Mouse (Mus musculus) embryonic facial prominence, embryonic 12.5 days (tissue): ENCODE data around the gene Prkcz. TPM values are rescaled to one million over a fixed set of nuclear protein-coding genes. Genes with fewer than 3 reads are reported as not detected.
"Not testable (repeated sequence)": the region's sequence is repeated elsewhere in the genome, so short reads cannot be mapped to it uniquely, and the experiment has no call there.

ENCODE experiments used
- ATAC-seq: fragments of 200-750 bp; cut with Nextera tagmentation; 2 replicates; pipeline ENCODE4 v1.8.0; 2017; ENCODE audit not compliant: insufficient number of reproducible peaks, insufficient read depth, low FRiP score, low TSS enrichment
- H3K27ac ChIP-seq: fragments of 300-500 bp; sonication (generic); 2 replicates; pipeline ENCODE4 v1.5.1; 2016; ENCODE audit warnings: mild to moderate bottlenecking
- H3K27me3 ChIP-seq: fragments of 300-500 bp; sonication (generic); 2 replicates; pipeline ENCODE4 v1.6.1; 2016; ENCODE audit warnings: mild to moderate bottlenecking, moderate library complexity
- H3K36me3 ChIP-seq: fragments of 300-500 bp; sonication (generic); 2 replicates; pipeline ENCODE4 v1.6.1; 2016; ENCODE audit warnings: mild to moderate bottlenecking
- H3K4me1 ChIP-seq: fragments of 300-500 bp; sonication (generic); 2 replicates; pipeline ENCODE4 v1.6.1; 2016
- H3K4me2 ChIP-seq: fragments of 300-500 bp; sonication (generic); replicated peaks from 2 replicates; pipeline ENCODE4 v1.6.1; 2016; ENCODE audit warnings: mild to moderate bottlenecking, moderate library complexity
- H3K4me3 ChIP-seq: fragments of 300-500 bp; sonication (generic); 2 replicates; pipeline ENCODE4 v1.5.1; 2016; ENCODE audit warnings: mild to moderate bottlenecking
- H3K9ac ChIP-seq: fragments of 300-500 bp; sonication (generic); 2 replicates; pipeline ENCODE4 v1.6.1; 2016; ENCODE audit warnings: mild to moderate bottlenecking, moderate library complexity
- H3K9me3 ChIP-seq: fragments of 300-500 bp; sonication (generic); 2 replicates; pipeline ENCODE4 v1.6.1; 2016; ENCODE audit warnings: mild to moderate bottlenecking, moderate library complexity
- WGBS: fragments of 180-500 bp; shearing (Covaris S2); methylation state at CpG from one replicate; pipeline ENCODE4 v1.1.7; 2016; 5-methylcytosine and 5-hydroxymethylcytosine counted together
- polyA plus RNA-seq: library from polyadenylated mRNA; unstranded; fragments of >200 nt; fragmentation: Nextera tagmentation; extraction: Ambion mirVana; gene quantifications from 2 replicates; pipeline ENCODE4 v1.2.1, GENCODE M21; 2016

Prkcz gene
- polyA plus RNA-seq, 1 experiment from 2014 or later, result 12.2 TPM

DNA sequence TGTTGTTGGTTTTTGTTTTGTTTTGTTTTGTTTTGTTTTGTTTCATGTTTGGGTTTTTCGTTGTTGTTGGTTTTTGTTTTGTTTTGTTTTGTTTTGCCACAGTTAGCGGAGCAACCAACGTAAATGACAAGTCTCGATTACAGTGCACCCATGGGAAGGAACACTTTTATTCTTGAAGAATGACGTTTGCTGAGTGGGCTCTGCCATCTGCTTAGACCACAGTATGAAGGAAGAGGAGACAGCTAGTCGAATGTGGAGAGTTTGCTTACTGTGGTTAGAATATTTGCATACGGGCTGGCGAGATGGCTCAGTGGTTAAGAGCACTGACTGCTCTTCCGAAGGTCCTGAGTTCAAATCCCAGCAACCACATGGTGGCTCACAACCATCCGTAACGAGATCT is 32.8 kb downstream of the Prkcz start:
- 87% methylated on average over 11 of the region's 11 CpGs for WGBS
- not testable (repeated sequence) for ATAC-seq, H3K27ac ChIP-seq

DNA sequence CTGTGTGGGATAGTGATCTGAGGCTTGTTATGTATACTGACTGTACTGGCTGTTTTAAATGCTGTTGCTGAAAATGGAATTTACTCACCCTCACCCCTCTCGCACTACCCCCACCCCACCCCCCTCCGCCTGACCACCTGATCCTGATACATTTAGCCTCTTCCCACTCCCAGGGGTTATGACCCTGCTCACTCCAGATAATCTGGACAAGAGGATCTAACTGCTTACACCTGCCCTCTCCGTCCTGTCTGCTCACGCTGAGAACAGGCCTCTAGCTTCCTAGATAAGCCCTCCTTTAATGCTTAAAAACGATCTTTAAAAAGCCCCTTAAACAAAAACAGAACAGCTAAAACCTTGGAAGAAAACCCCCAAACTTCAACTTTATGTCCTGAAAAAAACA is 35.4 kb downstream of the Prkcz start:
- H3K9me3 ChIP-seq, result no peaks in the 10 kb centered on the region
- ATAC-seq, result no peak
- H3K4me1 ChIP-seq, result no peaks in the 10 kb centered on the region
- H3K4me2 ChIP-seq, result no peak overlapping the region
- H3K36me3 ChIP-seq, result no peaks in the 10 kb centered on the region
- no peak overlapping the region for H3K9ac ChIP-seq
- no peaks in the 10 kb centered on the region for H3K27me3 ChIP-seq
- 35% methylated on average over 5 of the region's 5 CpGs for WGBS
- H3K4me3 ChIP-seq, result no peak overlapping the region
- no peak overlapping the region for H3K27ac ChIP-seq

More for the DNA sequence above, 32.8 kb downstream of the Prkcz start:
- not testable (repeated sequence) for H3K36me3 ChIP-seq, H3K9ac ChIP-seq, H3K27me3 ChIP-seq, H3K9me3 ChIP-seq, H3K4me2 ChIP-seq, H3K4me3 ChIP-seq, H3K4me1 ChIP-seq

GRCm38 (mm10) chr4:155324511-155324910 is 36.6 kb downstream of the Prkcz start:
- no peaks in the 10 kb centered on the region for H3K27me3 ChIP-seq
- H3K4me2 ChIP-seq, result no peak overlapping the region
- H3K4me3 ChIP-seq, result no peak overlapping the region
- no peak for ATAC-seq
- H3K9ac ChIP-seq, result no peak overlapping the region
- no peak overlapping the region for H3K27ac ChIP-seq
- no peaks in the 10 kb centered on the region for H3K36me3 ChIP-seq
- no peaks in the 10 kb centered on the region for H3K9me3 ChIP-seq
- H3K4me1 ChIP-seq, result no peaks in the 10 kb centered on the region
- 62% methylated on average over 8 of the region's 8 CpGs for WGBS

DNA sequence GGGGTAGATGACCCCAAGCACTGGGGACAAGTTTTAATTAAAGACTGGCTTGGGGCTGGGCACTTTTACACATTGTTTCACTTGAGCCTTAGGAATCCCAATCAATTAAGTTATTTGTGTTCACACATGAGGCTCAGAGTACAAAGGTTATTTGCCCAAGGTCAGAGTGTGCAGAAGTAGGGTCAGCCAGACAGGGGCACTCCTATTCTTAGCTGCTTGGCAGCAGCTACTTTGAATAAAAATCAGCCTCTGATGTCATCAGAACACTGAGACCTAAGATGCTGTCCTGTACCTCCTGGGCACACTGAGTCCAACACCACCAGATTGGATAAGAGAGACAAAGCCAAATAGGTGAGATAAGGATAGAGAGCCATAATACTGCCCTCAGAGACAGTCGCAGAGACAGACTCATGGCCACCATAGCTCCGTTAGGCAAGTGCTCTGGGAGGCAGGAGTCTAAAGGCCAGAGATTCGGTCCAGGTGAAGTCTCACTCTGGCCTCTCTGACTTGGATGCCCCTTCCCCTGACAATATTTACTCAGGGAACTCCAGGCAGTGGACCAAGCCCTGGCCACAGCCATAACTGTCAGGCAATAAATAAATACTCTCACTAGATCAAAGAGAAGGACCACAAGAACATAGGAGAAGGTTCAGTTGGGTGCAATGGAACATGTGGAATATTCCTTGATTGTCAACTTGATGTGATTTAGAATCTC is 37.9 kb downstream of the Prkcz start:
- no peaks in the 10 kb centered on the region for H3K36me3 ChIP-seq
- no peaks in the 10 kb centered on the region for H3K27me3 ChIP-seq
- H3K4me2 ChIP-seq, result no peak overlapping the region
- H3K4me3 ChIP-seq, result no peak overlapping the region
- no peak overlapping the region for H3K27ac ChIP-seq
- no peaks in the 10 kb centered on the region for H3K9me3 ChIP-seq
- no peak for ATAC-seq
- 73% methylated on average over 3 of the region's 3 CpGs for WGBS
- no peaks in the 10 kb centered on the region for H3K4me1 ChIP-seq
- no peak overlapping the region for H3K9ac ChIP-seq

DNA sequence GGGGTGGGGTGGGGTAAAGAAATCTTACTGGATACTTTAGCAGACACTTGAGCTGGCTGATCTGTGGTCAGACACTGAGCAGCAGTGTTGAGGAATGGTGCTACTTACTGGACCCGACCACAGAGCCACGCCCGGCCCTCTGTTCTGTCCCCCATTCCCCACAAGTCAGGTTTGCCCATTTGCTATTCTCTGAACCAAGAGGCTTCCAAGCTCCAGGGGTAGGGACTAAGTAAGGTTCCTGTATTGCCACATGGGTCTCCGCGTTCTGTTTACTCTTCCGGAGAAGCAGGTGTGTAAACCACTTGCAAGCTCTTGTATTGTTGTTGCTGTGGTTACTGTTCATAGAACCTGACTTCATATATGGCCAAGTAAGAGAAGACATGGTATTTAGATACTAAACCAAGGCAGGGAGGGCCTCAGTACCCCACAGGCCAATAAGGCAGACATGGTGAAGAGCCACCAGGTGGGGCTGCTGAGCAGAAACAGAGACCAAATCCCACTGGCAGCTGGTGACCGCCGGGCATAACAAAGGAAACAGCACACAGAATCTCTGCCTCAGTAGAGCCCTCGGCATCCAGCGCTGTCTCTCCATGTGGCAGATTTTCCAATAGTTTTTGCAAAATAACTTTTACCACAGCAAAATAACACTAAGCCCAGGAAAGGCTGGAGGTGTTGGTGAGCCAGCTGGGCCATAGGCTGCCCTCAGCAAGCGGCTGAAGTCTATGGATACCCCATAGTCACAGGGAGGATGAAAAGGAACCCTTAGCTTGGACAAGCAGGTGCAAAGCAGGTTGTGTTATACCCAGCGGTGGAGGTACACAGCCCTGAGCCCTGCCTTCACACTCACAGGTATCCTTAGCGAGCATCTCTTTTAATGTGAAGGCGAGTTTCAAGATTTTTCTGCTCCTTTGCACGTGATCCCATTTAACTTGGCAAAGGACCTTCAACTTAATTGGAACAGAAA is 40.6 kb downstream of the Prkcz start:
- peak; percentile 36; the same call in 1 of the 2 replicates for ATAC-seq
- Histone ChIP-seq H3K27me3 (no peaks in the 10 kb centered on the region), H3K4me3 (no peak overlapping the region), H3K4me1 (no peaks in the 10 kb centered on the region), H3K27ac (no peak overlapping the region), H3K36me3 (no peaks in the 10 kb centered on the region), H3K4me2 (no peak overlapping the region; the same call in 1 of the 2 replicates), H3K9ac (no peak overlapping the region), H3K9me3 (no peaks in the 10 kb centered on the region)
- 57% methylated on average over 15 of the region's 15 CpGs for WGBS

DNA sequence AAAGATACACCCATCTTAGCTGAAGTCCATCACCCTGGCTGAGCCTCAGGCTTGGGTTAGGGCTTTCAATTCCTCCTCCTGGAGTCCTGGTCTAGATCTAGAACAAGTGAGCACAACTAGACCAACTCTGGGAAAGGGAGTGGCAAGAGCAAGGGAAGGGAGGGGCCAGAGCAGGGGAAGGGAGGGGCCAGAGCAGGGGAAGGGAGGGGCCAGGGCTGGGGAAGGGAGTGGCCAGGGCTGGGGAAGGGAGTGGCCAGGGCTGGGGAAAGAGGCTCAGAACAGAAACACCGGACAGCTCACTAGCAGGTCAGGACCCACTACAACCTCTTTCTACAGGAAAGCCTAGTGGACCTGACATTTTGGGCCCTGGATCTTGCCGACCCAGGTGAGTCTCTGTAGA is 42.9 kb downstream of the Prkcz start:
- H3K27ac ChIP-seq, result no peak overlapping the region
- 35% methylated on average over 2 of the region's 2 CpGs for WGBS
- no peaks in the 10 kb centered on the region for H3K36me3 ChIP-seq
- no peak for ATAC-seq
- no peaks in the 10 kb centered on the region for H3K27me3 ChIP-seq
- no peaks in the 10 kb centered on the region for H3K4me1 ChIP-seq
- no peaks in the 10 kb centered on the region for H3K9me3 ChIP-seq
- no peak overlapping the region for H3K4me3 ChIP-seq
- H3K9ac ChIP-seq, result no peak overlapping the region
- H3K4me2 ChIP-seq, result no peak overlapping the region

DNA sequence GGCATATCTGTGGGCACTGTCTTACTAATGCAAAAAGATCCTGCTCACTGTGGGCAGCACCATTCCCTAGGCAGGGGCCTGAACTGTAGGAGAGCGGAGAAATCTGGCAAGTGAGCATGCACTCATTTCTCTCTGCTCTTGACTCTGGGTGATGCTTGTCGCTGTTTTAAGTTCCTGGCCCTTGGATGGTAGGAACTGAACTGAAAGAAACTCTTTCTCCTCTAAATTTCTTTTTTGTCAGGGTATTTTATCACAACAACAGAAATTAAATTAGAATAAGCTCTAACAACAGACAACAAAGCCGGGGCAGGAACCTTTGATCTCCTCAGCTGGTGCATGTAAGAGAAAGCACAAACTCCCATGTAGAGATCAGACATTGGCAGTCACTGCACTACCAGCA is 46.1 kb downstream of the Prkcz start:
- 89% methylated on average over 3 of the region's 3 CpGs for WGBS

GRCm38 (mm10) chr4:155308679-155309078 is 52.5 kb downstream of the Prkcz start:
- H3K27ac ChIP-seq, result no peak overlapping the region
- H3K4me1 ChIP-seq, result peaks cover 24% of the 10 kb centered on the region; the same call in 1 of the 2 replicates
- H3K36me3 ChIP-seq, result no peaks in the 10 kb centered on the region
- H3K4me3 ChIP-seq, result no peak overlapping the region
- H3K9me3 ChIP-seq, result no peaks in the 10 kb centered on the region
- no peak overlapping the region for H3K4me2 ChIP-seq
- H3K9ac ChIP-seq, result no peak overlapping the region
- H3K27me3 ChIP-seq, result no peaks in the 10 kb centered on the region
- WGBS, result 86% methylated on average over 12 of the region's 12 CpGs
- no peak for ATAC-seq

More for the DNA sequence above, 46.1 kb downstream of the Prkcz start:
- H3K27me3 ChIP-seq, result no peaks in the 10 kb centered on the region
- H3K4me1 ChIP-seq, result no peaks in the 10 kb centered on the region
- H3K9ac ChIP-seq, result no peak overlapping the region
- H3K27ac ChIP-seq, result no peak overlapping the region
- no peak overlapping the region for H3K4me3 ChIP-seq
- no peak for ATAC-seq
- no peak overlapping the region for H3K4me2 ChIP-seq
- no peaks in the 10 kb centered on the region for H3K36me3 ChIP-seq
- H3K9me3 ChIP-seq, result no peaks in the 10 kb centered on the region

DNA sequence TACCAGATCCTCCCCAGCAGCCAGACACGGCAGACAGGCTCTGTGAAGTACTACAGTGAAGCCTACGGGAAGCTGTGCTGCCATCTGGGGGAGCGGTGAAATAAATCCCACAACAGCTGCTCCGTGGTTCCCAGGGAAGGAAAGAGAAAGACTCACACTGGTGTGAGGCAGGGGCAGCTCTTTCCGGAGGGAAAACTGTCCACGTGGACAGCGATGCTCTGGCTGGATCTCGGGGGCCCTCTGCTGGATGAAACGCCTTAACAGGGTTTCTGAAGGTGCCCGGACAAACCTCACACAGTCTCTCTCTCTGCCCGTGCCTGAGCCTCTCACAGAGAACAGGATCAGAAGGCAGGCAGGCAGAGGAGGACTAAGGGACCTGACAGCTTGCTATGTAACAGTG is 53.1 kb downstream of the Prkcz start:
- H3K4me3 ChIP-seq, result no peak overlapping the region
- peak; percentile 85 for ATAC-seq

DNA sequence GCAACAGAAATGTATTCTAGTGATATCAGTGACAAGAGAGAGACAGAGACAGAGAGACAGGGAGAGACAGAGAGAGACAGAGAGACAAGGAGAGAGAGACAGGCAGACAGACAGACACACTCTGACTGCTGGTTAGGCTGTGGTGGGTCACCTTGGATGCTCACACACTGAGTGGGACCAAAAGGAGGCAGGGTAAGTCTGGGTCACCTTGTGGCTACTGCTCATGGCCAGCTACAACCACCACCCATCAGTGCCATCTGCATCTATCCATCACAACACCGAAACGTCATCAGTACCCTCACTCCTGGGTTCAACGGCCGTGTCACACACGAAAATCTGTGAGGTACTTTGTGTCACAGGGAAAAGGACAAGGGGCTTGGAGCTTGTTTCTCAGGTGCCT is 53.6 kb downstream of the Prkcz start:
- H3K4me1 ChIP-seq, result peaks cover 24% of the 10 kb centered on the region; the same call in 1 of the 2 replicates
- H3K9me3 ChIP-seq, result no peaks in the 10 kb centered on the region
- H3K27ac ChIP-seq, result peak overlapping the region; percentile 17; the same call in 1 of the 2 replicates
- peak overlapping the region; percentile 30 for H3K4me2 ChIP-seq
- no peaks in the 10 kb centered on the region for H3K36me3 ChIP-seq
- no peaks in the 10 kb centered on the region for H3K27me3 ChIP-seq
- no peak overlapping the region for H3K4me3 ChIP-seq
- 73% methylated on average over 5 of the region's 5 CpGs for WGBS
- no peak overlapping the region for H3K9ac ChIP-seq
- ATAC-seq, result peak; percentile 53; the same call in 1 of the 2 replicates

More for the DNA sequence above, 53.1 kb downstream of the Prkcz start:
- Histone ChIP-seq H3K36me3 (no peaks in the 10 kb centered on the region), H3K27me3 (no peaks in the 10 kb centered on the region), H3K9ac (peak overlapping the region; percentile 39; the same call in 1 of the 2 replicates), H3K9me3 (no peaks in the 10 kb centered on the region), H3K27ac (peak overlapping the region; percentile 17; the same call in 1 of the 2 replicates), H3K4me1 (peaks cover 24% of the 10 kb centered on the region; the same call in 1 of the 2 replicates), H3K4me2 (peak overlapping the region; percentile 30)
- WGBS, result 1% methylated on average over 11 of the region's 11 CpGs

DNA sequence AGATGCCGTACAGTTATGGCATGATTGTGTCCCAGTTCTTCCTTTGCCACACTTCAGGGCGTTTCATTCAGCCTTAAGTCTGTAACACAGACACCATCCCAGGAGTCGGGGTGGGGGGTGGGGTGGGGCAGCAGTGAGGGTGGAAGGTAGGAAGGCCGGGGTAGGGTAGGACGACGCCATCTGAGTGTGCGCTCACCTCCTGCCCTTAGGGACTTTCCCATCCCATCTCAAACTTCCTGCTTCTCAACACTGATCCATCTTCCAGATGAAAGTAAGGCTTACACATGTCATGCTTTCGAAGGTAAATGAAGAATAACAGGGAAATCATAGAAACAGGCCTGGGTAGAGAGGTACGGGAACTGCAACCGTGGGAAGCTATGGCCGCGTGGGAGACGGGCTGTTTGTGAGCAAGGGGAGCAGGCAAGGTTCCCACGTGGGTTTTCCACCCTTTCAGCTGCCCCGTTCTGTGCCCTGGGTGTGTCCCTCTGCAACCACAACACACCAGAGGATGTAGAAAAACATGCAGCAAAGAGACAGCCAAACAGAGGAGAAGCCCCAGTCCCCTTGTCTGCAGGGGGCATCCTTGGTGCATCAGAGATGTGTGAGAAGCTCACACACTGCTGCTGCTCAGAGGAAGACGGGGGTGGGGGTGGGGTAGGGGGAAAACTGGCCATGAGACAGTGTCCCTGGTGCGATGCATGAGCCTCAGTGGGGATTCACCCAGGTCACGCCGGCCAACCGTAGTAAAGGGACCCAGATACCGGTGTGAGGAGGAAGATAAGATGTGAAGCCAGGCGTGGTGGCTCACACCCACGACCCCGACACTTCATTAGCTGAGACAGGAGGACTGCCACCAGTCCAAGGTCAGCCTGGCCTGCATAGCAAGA is 54.6 kb downstream of the Prkcz start:
- H3K4me2 ChIP-seq, result no peak overlapping the region
- H3K4me3 ChIP-seq, result no peak overlapping the region
- peaks cover 29% of the 10 kb centered on the region; the same call in 1 of the 2 replicates for H3K4me1 ChIP-seq
- H3K9ac ChIP-seq, result no peak overlapping the region; the same call in 1 of the 2 replicates
- H3K9me3 ChIP-seq, result no peaks in the 10 kb centered on the region
- 66% methylated on average over 24 of the region's 24 CpGs for whole genome bisulfite sequencing
- H3K27ac ChIP-seq, result no peak overlapping the region
- ATAC-seq, result no peak
- no peaks in the 10 kb centered on the region for H3K36me3 ChIP-seq
- H3K27me3 ChIP-seq, result no peaks in the 10 kb centered on the region
